Mouse (Mus musculus) cerebellum, adult 2 months (tissue): ENCODE measurements around the gene Dicer1.

Source experiments
- CTCF ChIP-seq: fragments of 200-500 bp; IDR thresholded peaks from 2 replicates; pipeline ENCODE4 v1.5.1; 2011; ENCODE audit warnings: low read depth, mild to moderate bottlenecking, control low read depth, low read length, moderate library complexity, borderline replicate concordance; ENCODE audit not compliant: insufficient read depth
- POLR2A ChIP-seq: fragments of 200-500 bp; IDR thresholded peaks from 2 replicates; pipeline ENCODE4 v1.6.1; 2011; ENCODE audit warnings: low read length, control low read depth, borderline replicate concordance; ENCODE audit not compliant: insufficient read depth

DNA sequence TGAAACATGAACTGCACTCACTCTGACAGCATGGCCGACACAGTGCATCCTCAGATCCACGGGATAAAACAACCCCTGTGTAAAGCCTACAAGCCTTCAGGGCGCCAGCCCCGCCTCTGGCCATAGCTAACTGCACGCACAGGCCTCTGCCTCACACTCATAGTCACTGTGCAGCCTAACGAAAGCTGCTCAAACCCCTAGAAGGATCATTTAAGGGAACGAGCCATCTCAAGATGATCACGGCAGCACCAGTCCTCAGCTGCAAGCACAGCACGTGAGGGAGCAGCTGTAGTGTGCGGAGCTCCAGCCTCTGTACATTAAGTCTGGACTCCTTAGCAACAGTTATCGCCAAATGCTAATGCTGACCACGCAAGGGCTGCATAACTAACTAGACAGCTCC, 58.9 kb downstream of the Dicer1 start:
- TF ChIP-seq CTCF, result no peak
- TF ChIP-seq POLR2A, result no peak
